Mouse (Mus musculus): Measurements from ENCODE around the gene Prcp. TPM values are rescaled to one million over a fixed set of nuclear protein-coding genes. Genes with fewer than 3 reads are reported as not detected.

Prcp gene
- polyA plus RNA-seq, 1 experiment from 2014 or later = 24.7 TPM

DNA sequence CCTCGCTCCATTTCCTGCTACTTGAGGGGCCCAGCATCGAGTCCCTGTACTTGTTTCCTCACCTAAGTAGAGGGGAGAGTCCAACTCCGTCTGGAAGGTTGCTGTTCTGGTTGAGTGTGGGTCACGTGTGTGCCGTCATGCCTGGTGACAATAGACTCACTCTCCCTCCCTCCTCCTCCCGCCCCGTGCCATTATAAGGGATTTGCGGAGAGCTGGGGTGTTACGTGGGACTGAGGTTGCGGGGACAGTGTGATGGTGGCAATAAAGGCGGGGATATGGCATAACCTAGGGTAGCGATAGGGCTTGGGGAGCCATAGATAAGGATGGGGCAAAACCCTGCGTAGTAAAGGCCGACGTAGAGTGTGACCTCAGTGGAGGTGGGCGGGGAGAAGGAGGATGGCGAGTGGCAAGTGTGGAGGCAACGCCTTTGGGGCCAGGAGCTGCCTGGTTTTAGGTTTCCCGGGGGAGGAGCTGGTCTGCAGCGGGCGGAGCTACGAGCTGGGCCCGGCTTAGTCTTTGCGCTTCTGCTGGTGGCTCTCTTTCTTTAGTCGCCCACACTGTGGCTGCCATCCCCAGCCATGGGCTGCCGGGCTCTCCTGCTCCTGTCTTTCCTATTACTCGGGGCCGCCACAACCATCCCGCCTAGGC lies 615 bp downstream of the Prcp start:
- WGBS = under 1% methylated on average over 29 of the region's 29 CpGs
- peaks cover 12% of the 10 kb centered on the region for H3K4me1 ChIP-seq

DNA sequence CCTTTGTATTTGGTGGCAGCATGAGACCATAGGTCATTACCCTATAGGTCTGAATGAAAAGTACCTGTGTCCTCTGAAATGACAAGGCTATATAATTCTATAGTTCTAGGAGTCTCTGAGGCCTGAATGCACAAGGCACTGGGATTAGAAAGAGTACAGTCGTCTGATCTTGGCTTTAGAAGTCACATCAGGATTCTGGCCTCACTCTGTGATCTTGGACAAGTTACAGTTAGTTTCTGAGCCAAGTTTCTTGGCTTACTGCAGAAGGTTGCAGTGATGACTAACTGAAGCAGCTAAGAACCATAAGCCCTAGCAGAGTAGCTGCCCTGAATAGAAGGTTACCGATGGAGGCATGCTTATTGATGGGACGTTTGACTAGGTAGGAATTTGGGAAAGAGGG lies 1.8 kb downstream of the Prcp start:
- Histone ChIP-seq H3K9ac (no peak overlapping the region), H3K27me3 (replicated peaks) (no peaks in the 10 kb centered on the region), H3K4me3 (replicated peaks) (peak overlapping the region; percentile 71; the same call in 1 of the 2 replicates), H3K4me1 (peaks cover 12% of the 10 kb centered on the region), H3K4me2 (peak overlapping the region; percentile 77), H3K36me3 (no peaks in the 10 kb centered on the region), H3K27ac (peak overlapping the region; percentile 56; the same call in 1 of the 2 replicates), H3K9me3 (no peaks in the 10 kb centered on the region)
- no peak for ATAC-seq (ENCODE audit: insufficient read depth, low FRiP score, low read depth)
- 36% methylated on average over 3 of the region's 3 CpGs for WGBS

More for the DNA sequence above, 615 bp downstream of the Prcp start:
- peak overlapping the region; percentile 71 for H3K4me3 ChIP-seq (replicated peaks)
- H3K9ac ChIP-seq = peak overlapping the region; percentile 51
- H3K4me2 ChIP-seq = peak overlapping the region; percentile 77
- H3K36me3 ChIP-seq = no peaks in the 10 kb centered on the region
- ATAC-seq (ENCODE audit: insufficient read depth, low FRiP score, low read depth) = peak; percentile 93
- H3K27me3 ChIP-seq (replicated peaks) = no peaks in the 10 kb centered on the region
- H3K27ac ChIP-seq = peak overlapping the region; percentile 99
- no peaks in the 10 kb centered on the region for H3K9me3 ChIP-seq

DNA sequence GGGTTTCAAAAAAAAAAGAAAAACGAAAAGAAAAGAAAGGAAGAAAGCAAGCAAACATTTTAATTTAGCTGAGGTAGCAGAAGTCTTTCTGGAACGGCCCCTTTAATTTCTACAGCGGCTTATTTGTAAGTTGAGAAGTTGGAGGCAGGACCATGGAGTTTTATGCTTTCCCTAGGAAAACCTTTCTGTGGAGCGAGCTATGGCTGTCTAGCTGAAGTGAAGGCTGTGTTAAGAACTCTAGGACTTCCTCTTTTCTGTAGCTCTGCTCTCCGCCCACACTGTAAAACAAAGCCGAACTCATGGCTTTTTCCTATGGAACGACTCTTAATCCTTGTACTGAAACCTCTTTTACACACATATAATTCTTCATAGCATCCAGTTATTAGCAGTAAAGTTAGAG lies 2.3 kb downstream of the Prcp start:
- Histone ChIP-seq H3K4me2 (peak overlapping the region; percentile 77), H3K4me1 (peaks cover 12% of the 10 kb centered on the region), H3K36me3 (no peaks in the 10 kb centered on the region), H3K27ac (peak overlapping the region; percentile 61), H3K4me3 (replicated peaks) (peak overlapping the region; percentile 19; the same call in 1 of the 2 replicates), H3K9me3 (no peaks in the 10 kb centered on the region), H3K27me3 (replicated peaks) (no peaks in the 10 kb centered on the region), H3K9ac (no peak overlapping the region)
- no peak for ATAC-seq (ENCODE audit: insufficient read depth, low FRiP score, low read depth)
- 20% methylated on average over 7 of the region's 7 CpGs for WGBS

DNA sequence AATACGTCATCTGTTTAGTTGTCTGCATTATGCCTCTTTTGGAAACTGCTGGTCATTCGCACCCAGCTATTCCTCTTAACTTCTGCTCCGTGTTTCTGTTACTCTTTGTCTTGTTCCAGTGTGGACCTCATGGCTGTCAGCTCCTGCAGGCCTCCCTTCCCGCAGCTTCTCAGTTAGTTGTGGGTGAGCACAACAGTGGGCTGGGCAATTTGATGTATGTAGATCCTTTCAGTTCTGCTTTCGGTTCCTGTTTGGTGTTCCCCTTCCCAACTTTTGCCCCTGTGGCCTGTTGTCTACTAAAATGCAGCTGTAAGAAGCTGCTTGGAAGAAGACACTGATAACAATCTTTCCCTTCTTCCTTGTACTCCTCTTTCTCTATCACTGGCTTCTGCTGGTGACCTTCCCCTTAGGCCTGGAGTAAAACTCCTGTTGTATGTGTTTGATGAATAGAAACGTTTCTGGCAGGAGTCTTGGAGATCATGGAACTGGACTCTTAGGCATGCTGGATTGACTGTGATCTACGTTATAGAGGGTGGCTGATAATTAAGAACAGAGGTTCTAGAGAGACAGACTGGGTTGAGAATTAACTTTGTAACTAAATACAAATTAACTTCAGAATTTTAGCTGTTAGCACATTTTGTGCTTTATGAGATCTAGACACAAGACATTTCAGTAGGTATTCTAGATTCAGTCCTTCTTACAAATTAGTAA lies 4.5 kb downstream of the Prcp start:
- no peaks in the 10 kb centered on the region for H3K9me3 ChIP-seq
- no peak overlapping the region for H3K9ac ChIP-seq
- ATAC-seq (ENCODE audit: insufficient read depth, low FRiP score, low read depth) = no peak
- H3K4me3 ChIP-seq (replicated peaks) = no peak overlapping the region
- WGBS = 74% methylated on average over 7 of the region's 7 CpGs
- no peak overlapping the region for H3K4me2 ChIP-seq
- H3K4me1 ChIP-seq = peaks cover 7% of the 10 kb centered on the region
- H3K27ac ChIP-seq = no peak overlapping the region
- no peaks in the 10 kb centered on the region for H3K36me3 ChIP-seq
- no peaks in the 10 kb centered on the region for H3K27me3 ChIP-seq (replicated peaks)

DNA sequence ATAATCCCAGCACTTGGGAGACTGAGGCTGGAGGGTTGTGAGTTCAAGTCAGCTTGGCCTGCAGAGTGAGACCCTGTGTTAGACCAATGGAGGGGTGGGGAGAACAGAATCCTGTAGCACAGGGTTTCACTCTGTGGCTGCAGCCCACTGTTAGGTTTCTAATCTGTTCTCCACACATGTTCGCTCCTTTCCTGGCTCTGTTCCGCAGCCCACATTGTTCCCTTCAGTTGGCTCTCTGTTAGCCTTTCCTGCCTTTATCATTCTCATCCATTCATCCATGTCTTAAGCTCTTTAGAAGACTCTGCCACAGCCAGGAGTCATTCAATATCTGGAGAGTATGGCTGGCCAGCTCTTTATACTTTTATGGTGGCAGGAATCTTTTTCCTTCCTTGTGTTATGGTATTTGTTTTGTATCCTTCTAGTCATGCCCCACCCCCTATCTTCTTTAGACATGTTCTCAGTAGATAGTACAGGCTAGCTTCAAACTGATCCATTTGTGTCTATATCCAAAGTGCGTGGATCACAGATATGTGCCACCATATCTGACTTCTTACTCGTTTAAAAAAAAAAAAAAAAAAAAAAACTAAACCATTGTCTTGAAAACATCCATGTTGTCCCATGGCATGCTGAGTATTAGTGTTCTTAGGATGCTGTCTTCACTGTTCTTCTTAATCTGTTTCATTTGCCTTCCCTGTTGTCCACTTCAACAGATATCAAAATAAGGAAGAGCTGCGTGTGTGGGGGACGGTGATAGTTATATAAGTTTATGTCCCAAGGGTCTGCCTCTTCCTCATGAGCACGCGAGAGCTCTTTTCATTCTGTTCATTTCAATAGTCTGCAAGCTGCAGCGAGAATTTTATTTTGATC lies 9.8 kb downstream of the Prcp start:
- Histone ChIP-seq H3K27ac (no peak overlapping the region), H3K4me2 (no peak overlapping the region), H3K9ac (no peak overlapping the region), H3K36me3 (no peaks in the 10 kb centered on the region), H3K4me3 (replicated peaks) (no peak overlapping the region), H3K27me3 (replicated peaks) (no peaks in the 10 kb centered on the region), H3K4me1 (no peaks in the 10 kb centered on the region), H3K9me3 (no peaks in the 10 kb centered on the region)
- ATAC-seq (ENCODE audit: insufficient read depth, low FRiP score, low read depth) = peak; percentile 56; the same call in 1 of the 2 replicates
- WGBS = 80% methylated on average over 9 of the region's 9 CpGs

DNA sequence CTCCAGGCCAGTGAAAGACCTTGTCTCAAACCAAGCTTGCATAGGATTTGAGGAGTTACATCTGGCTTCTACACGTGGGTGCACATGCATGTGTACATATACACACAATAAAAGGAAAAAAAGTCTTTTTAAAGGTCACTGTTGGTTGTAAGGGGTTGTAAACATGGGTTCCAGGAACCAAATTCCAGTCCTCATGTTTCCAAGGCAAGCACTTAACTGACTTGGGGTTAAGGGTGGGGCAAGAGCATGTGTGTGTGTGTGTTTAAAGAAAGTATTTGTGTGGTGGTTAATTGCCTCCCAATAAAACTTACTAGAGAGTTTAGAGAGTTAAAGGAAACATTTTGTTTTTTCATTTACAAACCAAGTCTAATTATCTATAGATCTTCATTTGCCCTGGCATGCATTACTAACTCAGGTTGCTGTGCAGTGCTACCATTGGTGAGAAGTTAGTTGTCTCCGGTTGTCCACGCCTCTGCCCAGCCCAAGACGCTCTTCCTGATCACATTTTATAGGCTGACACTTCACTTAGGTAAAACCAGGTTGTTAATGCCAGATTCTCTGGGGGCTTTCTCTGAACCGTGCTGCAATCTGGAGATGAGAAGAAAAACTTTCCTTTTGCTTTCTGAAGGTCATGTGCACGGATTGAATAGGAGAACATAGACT lies 10.9 kb downstream of the Prcp start:
- H3K36me3 ChIP-seq = no peaks in the 10 kb centered on the region
- no peaks in the 10 kb centered on the region for H3K27me3 ChIP-seq (replicated peaks)
- H3K27ac ChIP-seq = no peak overlapping the region
- H3K9me3 ChIP-seq = no peaks in the 10 kb centered on the region
- 76% methylated on average over 6 of the region's 6 CpGs for WGBS
- H3K4me1 ChIP-seq = no peaks in the 10 kb centered on the region
- no peak for ATAC-seq (ENCODE audit: insufficient read depth, low FRiP score, low read depth)
- no peak overlapping the region for H3K4me2 ChIP-seq
- no peak overlapping the region for H3K9ac ChIP-seq
- H3K4me3 ChIP-seq (replicated peaks) = no peak overlapping the region

DNA sequence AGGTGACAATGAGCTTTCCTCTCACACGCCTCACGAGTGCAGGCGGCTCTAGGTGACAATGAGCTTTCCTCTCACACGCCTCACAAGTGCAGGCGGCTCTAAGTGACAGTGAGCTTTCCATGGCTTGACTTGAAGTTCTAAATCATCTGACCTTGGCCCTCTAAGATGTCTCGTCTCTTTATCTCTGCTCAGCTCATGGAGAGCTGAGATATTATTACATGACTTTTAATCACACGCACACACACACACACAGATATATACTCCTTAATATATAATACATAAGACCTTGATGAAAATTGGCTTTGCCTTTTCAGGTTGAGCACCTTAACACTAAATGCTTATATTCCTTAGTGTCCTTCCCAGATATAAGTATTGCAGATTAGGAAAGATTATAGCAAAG lies 12.5 kb downstream of the Prcp start:
- Histone ChIP-seq H3K9ac (no peak overlapping the region), H3K4me2 (no peak overlapping the region), H3K9me3 (no peaks in the 10 kb centered on the region), H3K4me1 (no peaks in the 10 kb centered on the region), H3K36me3 (no peaks in the 10 kb centered on the region), H3K27me3 (replicated peaks) (no peaks in the 10 kb centered on the region), H3K27ac (no peak overlapping the region), H3K4me3 (replicated peaks) (no peak overlapping the region)
- no peak for ATAC-seq (ENCODE audit: insufficient read depth, low FRiP score, low read depth)
- 79% methylated on average over 7 of the region's 7 CpGs for whole genome bisulfite sequencing

DNA sequence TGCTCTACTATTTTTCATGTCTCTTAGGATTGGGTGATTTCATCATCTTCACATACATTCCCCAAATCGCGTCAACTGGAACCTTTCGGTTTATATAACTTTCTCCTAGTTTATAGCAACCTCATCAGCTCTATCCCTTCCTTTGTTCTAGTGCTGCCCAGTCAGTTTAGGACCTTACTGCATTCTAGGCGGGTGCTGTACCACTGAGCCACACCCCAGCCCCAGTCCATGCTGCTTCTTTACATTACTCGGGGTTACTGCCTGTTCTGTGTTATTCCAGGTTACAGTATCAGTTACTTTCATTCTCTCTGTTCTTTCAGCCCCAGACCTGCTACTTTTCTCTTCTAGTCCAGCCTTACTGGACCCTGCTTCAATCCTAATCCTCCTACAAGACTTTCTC lies 13.0 kb downstream of the Prcp start:
- H3K9me3 ChIP-seq = no peaks in the 10 kb centered on the region
- H3K4me2 ChIP-seq = no peak overlapping the region
- no peak overlapping the region for H3K4me3 ChIP-seq (replicated peaks)
- no peaks in the 10 kb centered on the region for H3K36me3 ChIP-seq
- no peak for ATAC-seq (ENCODE audit: insufficient read depth, low FRiP score, low read depth)
- 82% methylated on average over 5 of the region's 5 CpGs for WGBS
- no peak overlapping the region for H3K9ac ChIP-seq
- no peak overlapping the region for H3K27ac ChIP-seq
- H3K4me1 ChIP-seq = no peaks in the 10 kb centered on the region
- H3K27me3 ChIP-seq (replicated peaks) = no peaks in the 10 kb centered on the region

DNA sequence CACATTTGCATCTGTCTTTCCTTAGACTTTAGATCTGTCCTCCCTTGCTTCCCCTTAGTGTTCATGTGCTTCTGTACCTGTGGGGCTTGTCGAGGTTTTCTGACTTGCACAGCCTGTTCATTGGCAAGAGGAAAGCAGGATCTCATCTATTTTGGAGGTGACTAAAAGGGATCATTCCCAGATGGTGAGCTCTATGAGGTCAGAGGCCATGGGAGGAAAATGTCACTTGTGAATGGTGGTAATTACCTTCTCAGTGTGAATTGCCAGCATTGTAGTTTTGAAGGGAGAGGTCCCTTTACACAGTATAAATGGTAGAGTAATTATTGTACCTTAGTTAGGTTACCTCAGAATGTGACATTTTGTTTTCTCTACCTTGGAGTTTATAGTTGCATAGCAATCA lies 15.9 kb downstream of the Prcp start:
- Histone ChIP-seq H3K4me3 (replicated peaks) (no peak overlapping the region), H3K9ac (no peak overlapping the region), H3K4me1 (no peaks in the 10 kb centered on the region), H3K27ac (no peak overlapping the region), H3K4me2 (no peak overlapping the region), H3K9me3 (no peaks in the 10 kb centered on the region), H3K36me3 (no peaks in the 10 kb centered on the region), H3K27me3 (replicated peaks) (no peaks in the 10 kb centered on the region)
- ATAC-seq (ENCODE audit: insufficient read depth, low FRiP score, low read depth) = no peak
- WGBS = 45% methylated on average over 1 of the region's 1 CpGs

DNA sequence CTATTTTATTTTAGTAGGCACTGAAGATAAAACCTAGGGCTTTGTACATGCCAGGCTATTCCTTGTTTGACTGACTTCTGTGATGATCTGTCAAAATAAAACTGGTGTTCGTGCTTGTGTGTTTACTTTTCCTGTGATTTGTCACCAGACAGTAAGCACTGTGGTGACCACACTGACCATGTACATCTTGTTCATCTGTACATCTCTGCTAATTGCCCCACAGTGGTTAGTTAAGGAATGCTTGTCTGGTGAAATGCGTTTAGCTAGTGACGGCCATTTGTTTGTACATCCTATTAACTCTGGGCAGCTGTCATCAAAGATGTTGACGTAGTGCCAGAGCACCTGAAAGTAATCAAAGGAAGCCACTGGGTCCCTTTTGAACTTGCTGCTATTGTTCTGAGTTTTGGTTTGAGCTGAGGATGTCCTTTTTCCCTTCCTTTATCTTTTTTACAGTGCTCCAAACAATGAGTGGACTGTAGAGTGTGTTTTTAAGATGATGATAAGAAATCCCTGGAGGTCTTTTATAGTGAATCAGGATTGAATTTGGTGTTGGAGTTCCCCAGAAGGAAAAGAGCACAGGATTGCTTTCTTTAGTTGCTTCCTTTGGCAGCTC lies 16.5 kb downstream of the Prcp start:
- no peak for ATAC-seq (ENCODE audit: insufficient read depth, low FRiP score, low read depth)
- no peaks in the 10 kb centered on the region for H3K9me3 ChIP-seq
- no peaks in the 10 kb centered on the region for H3K4me1 ChIP-seq
- H3K36me3 ChIP-seq = no peaks in the 10 kb centered on the region
- H3K27me3 ChIP-seq (replicated peaks) = no peaks in the 10 kb centered on the region
- no peak overlapping the region for H3K4me3 ChIP-seq (replicated peaks)
- no peak overlapping the region for H3K4me2 ChIP-seq
- no peak overlapping the region for H3K9ac ChIP-seq
- WGBS = 23% methylated on average over 4 of the region's 4 CpGs
- H3K27ac ChIP-seq = no peak overlapping the region

DNA sequence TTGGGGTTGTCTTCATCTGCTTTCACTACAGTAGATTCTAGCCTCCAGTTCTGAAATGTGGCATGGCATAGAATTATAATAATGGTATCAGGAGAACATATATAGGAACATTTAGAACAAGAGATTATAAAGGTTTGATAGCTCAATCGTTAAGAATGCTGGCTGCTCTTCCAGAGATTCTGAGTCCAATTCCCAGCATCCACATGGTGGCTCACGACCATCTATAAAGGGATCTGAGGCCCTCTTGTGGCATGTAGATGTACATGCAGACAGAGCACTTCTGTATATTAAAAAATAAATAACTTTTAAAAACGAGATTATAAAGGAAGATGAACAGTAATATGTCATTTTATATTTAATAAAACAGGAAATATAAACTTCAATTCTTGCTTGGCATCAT lies 19.2 kb downstream of the Prcp start:
- Histone ChIP-seq H3K4me2 (no peak overlapping the region), H3K4me1 (no peaks in the 10 kb centered on the region), H3K36me3 (no peaks in the 10 kb centered on the region), H3K27ac (no peak overlapping the region), H3K27me3 (replicated peaks) (no peaks in the 10 kb centered on the region), H3K9ac (no peak overlapping the region), H3K9me3 (no peaks in the 10 kb centered on the region), H3K4me3 (replicated peaks) (no peak overlapping the region)
- 48% methylated on average over 3 of the region's 3 CpGs for WGBS
- ATAC-seq (ENCODE audit: insufficient read depth, low FRiP score, low read depth) = no peak

All from stomach, embryonic 15.5 days (tissue).